Mouse (Mus musculus) forebrain, embryonic 14.5 days (tissue): Measurements from ENCODE around the gene Uba52. TPM values are rescaled to one million over a fixed set of nuclear protein-coding genes. Genes with fewer than 3 reads are reported as not detected.

Source experiments
- ATAC-seq: fragments of 200-750 bp; cut with Nextera tagmentation; 2 replicates; pipeline ENCODE4 v1.8.0; 2017; ENCODE audit warnings: mild to moderate bottlenecking, moderate library complexity
- DNase-seq: peaks from one replicate; pipeline ENCODE4 v3.0.0-alpha.2; 2015; ENCODE audit warnings: low spot score
- H3K27ac ChIP-seq: fragments of 300-500 bp; sonication (generic); 2 replicates; pipeline ENCODE4 v1.5.1; 2014; ENCODE audit warnings: low read depth, mild to moderate bottlenecking, control low read depth, low read length, moderate library complexity
- H3K27me3 ChIP-seq: fragments of 300-500 bp; sonication (generic); replicated peaks from 2 replicates; pipeline ENCODE4 v1.6.1; 2014; ENCODE audit warnings: low read length, control low read depth, mixed read lengths; ENCODE audit not compliant: control insufficient read depth, insufficient read depth
- H3K36me3 ChIP-seq: fragments of 300-500 bp; sonication (generic); 2 replicates; pipeline ENCODE4 v1.6.1; 2014; ENCODE audit warnings: low read length, control low read depth; ENCODE audit not compliant: control insufficient read depth, insufficient read depth
- H3K4me1 ChIP-seq: fragments of 300-500 bp; sonication (generic); 2 replicates; pipeline ENCODE4 v1.6.1; 2014; ENCODE audit warnings: antibody characterized with exemption, low read length, control low read depth; ENCODE audit not compliant: control insufficient read depth, insufficient read depth
- H3K4me2 ChIP-seq: fragments of 300-500 bp; sonication (generic); 2 replicates; pipeline ENCODE4 v1.6.1; 2014; ENCODE audit warnings: mild to moderate bottlenecking, control low read depth, low read length
- H3K4me3 ChIP-seq: fragments of 300-500 bp; sonication (generic); 2 replicates; pipeline ENCODE4 v1.5.1; 2014; ENCODE audit warnings: low read depth, low read length, control low read depth
- H3K9ac ChIP-seq: fragments of 300-500 bp; sonication (generic); 2 replicates; pipeline ENCODE4 v1.6.1; 2014; ENCODE audit warnings: mild to moderate bottlenecking, low read length, control low read depth, moderate library complexity
- H3K9me3 ChIP-seq: fragments of 300-500 bp; sonication (generic); replicated peaks from 2 replicates; pipeline ENCODE4 v1.6.1; 2016; ENCODE audit warnings: low read length, control low read depth, mixed read lengths; ENCODE audit not compliant: control insufficient read depth
- WGBS: fragments of 180-500 bp; shearing (Covaris S2); extraction: QIAGEN DNeasy Blood & Tissue Kit; methylation state at CpG from one replicate; pipeline ENCODE4 v1.1.7; 2014; 5-methylcytosine and 5-hydroxymethylcytosine counted together
- polyA plus RNA-seq: library from polyadenylated mRNA; unstranded; fragments of >200 nt; fragmentation: Nextera tagmentation; extraction: Ambion mirVana; gene quantifications from 2 replicates; pipeline ENCODE4 v1.2.1, GENCODE M21; 2014

The Uba52 gene
- polyA plus RNA-seq, 1 experiment from 2014 or later, result 911 TPM

- no peaks in the 10 kb centered on the region for H3K27me3 ChIP-seq
- H3K27ac ChIP-seq, result peak overlapping the region; percentile 90
- no peaks in the 10 kb centered on the region for H3K9me3 ChIP-seq
- peak overlapping the region; percentile 78; the same call in 1 of the 2 replicates for H3K9ac ChIP-seq
- peak overlapping the region; percentile 95 for H3K4me2 ChIP-seq
- H3K4me3 ChIP-seq, result peak overlapping the region; percentile 80
- peaks cover 35% of the 10 kb centered on the region for H3K36me3 ChIP-seq
- H3K4me1 ChIP-seq, result peaks cover 12% of the 10 kb centered on the region
- ATAC-seq, result peak; percentile 83
- WGBS, result under 1% methylated on average over 32 of the region's 32 CpGs
- DNase-seq, result peak; percentile 100
Measured at GRCm38 (mm10) chr8:70538633-70539076, 28.1 kb upstream of the Uba52 start.

- Histone ChIP-seq H3K4me2 (peak overlapping the region; percentile 95), H3K4me1 (peaks cover 12% of the 10 kb centered on the region), H3K27me3 (no peaks in the 10 kb centered on the region), H3K27ac (peak overlapping the region; percentile 90), H3K4me3 (peak overlapping the region; percentile 80), H3K9me3 (no peaks in the 10 kb centered on the region), H3K9ac (peak overlapping the region; percentile 51; the same call in 1 of the 2 replicates), H3K36me3 (peaks cover 38% of the 10 kb centered on the region)
- DNase-seq (peak; percentile 45), ATAC-seq (peak; percentile 4; the same call in 1 of the 2 replicates)
- 16% methylated on average over 24 of the region's 24 CpGs for WGBS
Measured at GRCm38 (mm10) chr8:70538024-70538579, 27.5 kb upstream of the Uba52 start.

- 91% methylated on average over 2 of the region's 2 CpGs for WGBS
- Histone ChIP-seq H3K4me1 (peaks cover 7% of the 10 kb centered on the region), H3K36me3 (peaks cover 62% of the 10 kb centered on the region)
Measured at GRCm38 (mm10) chr8:70535701-70536100, 25.1 kb upstream of the Uba52 start.

GRCm38 (mm10) chr8:70535221-70535620, 24.6 kb upstream of the Uba52 start:
- no peak for DNase-seq
- Histone ChIP-seq H3K4me3 (no peak overlapping the region), H3K4me2 (no peak overlapping the region), H3K27ac (no peak overlapping the region), H3K4me1 (peaks cover 2% of the 10 kb centered on the region), H3K36me3 (peaks cover 66% of the 10 kb centered on the region), H3K9me3 (no peaks in the 10 kb centered on the region), H3K27me3 (no peaks in the 10 kb centered on the region), H3K9ac (no peak overlapping the region)
- 88% methylated on average over 3 of the region's 3 CpGs for WGBS
- ATAC-seq, result no peak

More at GRCm38 (mm10) chr8:70535701-70536100, 25.1 kb upstream of the Uba52 start:
- H3K4me2 ChIP-seq, result no peak overlapping the region
- no peak for DNase-seq
- H3K9ac ChIP-seq, result no peak overlapping the region
- no peak for ATAC-seq
- no peaks in the 10 kb centered on the region for H3K27me3 ChIP-seq
- H3K27ac ChIP-seq, result no peak overlapping the region
- H3K9me3 ChIP-seq, result no peaks in the 10 kb centered on the region
- no peak overlapping the region for H3K4me3 ChIP-seq

GRCm38 (mm10) chr8:70534281-70534680, 23.7 kb upstream of the Uba52 start:
- peaks cover 75% of the 10 kb centered on the region for H3K36me3 ChIP-seq
- whole genome bisulfite sequencing, result 90% methylated on average over 12 of the region's 12 CpGs

GRCm38 (mm10) chr8:70530314-70530713, 19.7 kb upstream of the Uba52 start:
- no peak for DNase-seq
- ATAC-seq, result no peak
- WGBS, result 92% methylated on average over 2 of the region's 2 CpGs

More at GRCm38 (mm10) chr8:70534281-70534680, 23.7 kb upstream of the Uba52 start:
- Histone ChIP-seq H3K4me1 (no peaks in the 10 kb centered on the region; the same call in none of the 2 replicates), H3K4me3 (no peak overlapping the region), H3K9ac (no peak overlapping the region), H3K4me2 (no peak overlapping the region), H3K9me3 (no peaks in the 10 kb centered on the region), H3K27ac (no peak overlapping the region), H3K27me3 (no peaks in the 10 kb centered on the region)
- ATAC-seq (no peak), DNase-seq (no peak)

GRCm38 (mm10) chr8:70529741-70530161, 19.1 kb upstream of the Uba52 start:
- H3K4me3 ChIP-seq, result no peak overlapping the region
- no peaks in the 10 kb centered on the region for H3K27me3 ChIP-seq
- WGBS, result 95% methylated on average over 3 of the region's 3 CpGs
- H3K36me3 ChIP-seq, result peaks cover 51% of the 10 kb centered on the region
- H3K9ac ChIP-seq, result no peak overlapping the region; the same call in 1 of the 2 replicates
- H3K9me3 ChIP-seq, result no peaks in the 10 kb centered on the region
- H3K27ac ChIP-seq, result no peak overlapping the region
- no peak for DNase-seq
- H3K4me2 ChIP-seq, result no peak overlapping the region
- H3K4me1 ChIP-seq, result peaks cover 6% of the 10 kb centered on the region
- no peak for ATAC-seq

More at GRCm38 (mm10) chr8:70530314-70530713, 19.7 kb upstream of the Uba52 start:
- H3K4me1 ChIP-seq, result peaks cover 6% of the 10 kb centered on the region
- H3K4me3 ChIP-seq, result no peak overlapping the region
- H3K36me3 ChIP-seq, result peaks cover 56% of the 10 kb centered on the region
- H3K4me2 ChIP-seq, result no peak overlapping the region
- no peak overlapping the region; the same call in 1 of the 2 replicates for H3K9ac ChIP-seq
- no peaks in the 10 kb centered on the region for H3K9me3 ChIP-seq
- no peak overlapping the region for H3K27ac ChIP-seq
- H3K27me3 ChIP-seq, result no peaks in the 10 kb centered on the region

GRCm38 (mm10) chr8:70529299-70529698, 18.7 kb upstream of the Uba52 start:
- no peak for ATAC-seq
- Histone ChIP-seq H3K9ac (no peak overlapping the region), H3K36me3 (peaks cover 46% of the 10 kb centered on the region), H3K27me3 (no peaks in the 10 kb centered on the region), H3K4me3 (no peak overlapping the region), H3K4me2 (no peak overlapping the region), H3K27ac (no peak overlapping the region), H3K4me1 (peaks cover 6% of the 10 kb centered on the region), H3K9me3 (no peaks in the 10 kb centered on the region)
- DNase-seq, result no peak
- WGBS, result 90% methylated on average over 5 of the region's 5 CpGs

GRCm38 (mm10) chr8:70528182-70528797, 17.7 kb upstream of the Uba52 start:
- H3K4me2 ChIP-seq, result peak overlapping the region; percentile 88
- peak overlapping the region; percentile 82 for H3K27ac ChIP-seq
- H3K27me3 ChIP-seq, result no peaks in the 10 kb centered on the region
- ATAC-seq (no peak), DNase-seq (no peak)
- WGBS, result 35% methylated on average over 13 of the region's 13 CpGs
- no peaks in the 10 kb centered on the region for H3K9me3 ChIP-seq
- H3K36me3 ChIP-seq, result peaks cover 37% of the 10 kb centered on the region
- H3K4me1 ChIP-seq, result peaks cover 8% of the 10 kb centered on the region
- H3K9ac ChIP-seq, result peak overlapping the region; percentile 95
- H3K4me3 ChIP-seq, result peak overlapping the region; percentile 82
